Mouse (Mus musculus) A20 (cell line): ENCODE results near the gene Shank2.
A peak's percentile ranks its signal among the peaks of the same experiment; 100 is the strongest.

Experiments
- DNase-seq: peaks from one replicate; pipeline ENCODE4 v3.0.0-alpha.2; 2011; ENCODE audit warnings: low read depth, low spot score

Shank2 gene

DNA sequence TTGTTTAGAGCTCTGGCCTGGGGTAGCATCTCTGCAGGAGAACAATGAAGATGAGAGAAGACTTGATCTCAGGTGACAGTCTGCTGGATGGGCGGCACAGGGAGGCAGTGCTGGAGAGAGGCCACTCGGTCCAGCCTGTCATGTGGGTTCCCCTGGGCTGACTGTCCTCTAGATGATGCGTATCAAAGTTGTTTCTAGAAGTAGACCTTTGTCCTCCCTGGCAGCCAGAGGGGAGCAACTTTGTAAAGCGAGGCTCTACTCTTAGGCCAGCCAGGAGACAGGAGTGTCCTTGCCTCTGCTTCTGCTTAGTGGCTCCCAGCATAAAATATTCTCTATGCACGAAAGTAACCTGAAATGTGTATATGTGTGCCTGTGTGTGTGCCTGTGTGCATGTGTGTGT is 27.5 kb downstream of the Shank2 start:
- no peak for DNase-seq

DNA sequence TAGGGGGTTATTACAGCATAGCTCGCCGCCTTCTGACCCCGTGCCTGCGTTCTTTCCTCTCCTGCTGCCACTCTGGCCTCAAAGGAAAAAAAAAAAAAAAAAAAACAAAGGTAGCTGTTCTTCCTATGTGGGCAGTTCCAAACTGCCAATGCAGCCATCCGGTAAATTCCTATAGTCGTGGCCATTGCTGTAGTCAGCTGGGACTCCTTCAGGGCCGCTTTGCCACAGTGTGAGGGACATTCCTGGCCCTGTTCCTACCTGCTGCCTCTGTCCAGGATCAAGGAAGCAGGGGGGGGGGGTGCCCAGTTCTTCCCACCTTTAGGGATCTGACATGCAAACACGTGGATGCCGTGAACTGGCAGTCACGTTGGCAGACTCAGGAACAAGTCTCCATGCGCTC is 29.1 kb downstream of the Shank2 start:
- DNase-seq, result no peak

- no peak for DNase-seq
These were observed 29.9 kb downstream of the Shank2 start for GRCm38 (mm10) chr7:144031611-144032010.

- no peak for DNase-seq
These were observed 35.8 kb downstream of the Shank2 start for GRCm38 (mm10) chr7:144037541-144037940.

DNA sequence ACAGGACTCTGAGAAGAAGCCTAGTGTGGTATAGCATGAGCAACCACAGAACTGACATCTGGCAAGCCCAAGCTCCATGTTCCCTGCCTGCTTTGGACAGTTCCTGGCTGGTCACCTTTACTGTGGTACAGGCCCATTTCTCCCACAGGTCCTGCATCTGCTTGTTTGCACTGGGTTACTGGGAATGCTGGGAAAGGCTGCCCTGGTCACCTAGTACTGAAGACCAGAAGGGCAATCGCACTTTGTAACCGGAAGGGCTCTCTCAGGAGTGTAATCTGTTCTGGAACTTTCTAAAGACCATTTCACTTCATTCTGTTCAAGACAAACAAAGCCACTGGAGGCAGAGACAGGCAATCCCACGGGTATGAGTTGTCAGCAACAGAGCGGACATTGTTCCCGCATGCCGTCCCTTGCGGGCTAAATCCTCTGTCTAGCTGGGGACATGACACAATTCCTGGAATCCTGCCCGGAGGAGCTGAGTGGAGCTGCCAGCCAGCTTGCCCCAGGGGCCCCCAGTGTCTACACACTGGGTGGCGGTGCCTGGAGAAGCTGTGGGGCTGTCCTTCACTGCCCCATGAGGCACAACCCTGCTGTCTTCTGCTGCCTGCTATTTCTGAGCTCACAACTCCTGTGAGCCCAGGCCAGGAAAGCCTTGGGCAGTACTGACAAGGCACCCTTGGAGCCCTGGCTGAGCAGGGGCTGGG is 36.4 kb downstream of the Shank2 start:
- no peak for DNase-seq

- DNase-seq, result no peak
These were observed 37.0 kb downstream of the Shank2 start for GRCm38 (mm10) chr7:144038741-144039140.

GRCm38 (mm10) chr7:144040328-144040727 is 38.6 kb downstream of the Shank2 start:
- DNase-seq, result no peak

DNA sequence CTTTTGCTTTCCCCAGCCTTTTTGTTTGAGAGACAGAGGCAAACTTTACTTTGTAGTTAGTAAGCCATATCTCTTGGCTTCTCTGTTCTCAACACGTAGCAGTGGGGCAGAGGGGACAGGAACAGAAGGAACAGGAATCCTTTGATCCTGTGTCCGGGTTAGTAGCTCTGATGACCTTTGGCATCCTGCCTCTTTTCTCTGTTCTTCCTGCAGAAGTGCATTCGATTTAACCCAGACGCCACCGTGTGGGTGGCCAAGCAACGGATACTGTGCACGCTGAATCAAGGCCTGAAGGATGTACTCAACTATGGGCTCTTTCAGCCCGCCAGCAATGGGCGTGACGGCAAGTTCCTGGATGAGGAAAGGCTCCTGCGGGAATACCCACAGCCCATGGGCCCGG is 50.3 kb downstream of the Shank2 start:
- no peak for DNase-seq

DNA sequence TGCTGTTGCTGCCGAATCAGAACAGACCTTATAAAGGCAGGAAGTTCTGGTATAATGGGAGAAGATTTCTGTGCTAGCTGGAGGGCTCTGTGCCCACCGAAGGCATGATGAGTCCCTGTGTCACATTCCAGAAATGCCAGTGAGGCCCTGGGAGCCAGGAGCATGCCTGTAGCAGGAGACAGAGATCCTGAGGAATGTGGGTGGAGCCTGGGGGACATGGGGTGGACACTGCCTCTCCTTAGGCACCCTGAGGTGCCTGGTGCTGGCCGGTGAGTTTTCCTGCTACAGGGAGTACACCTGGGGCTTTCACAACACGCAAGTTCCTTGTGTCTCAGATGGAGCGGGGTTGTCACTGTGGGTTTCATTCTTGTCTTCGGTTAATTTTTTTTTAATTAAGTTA is 53.5 kb downstream of the Shank2 start:
- no peak for DNase-seq

DNA sequence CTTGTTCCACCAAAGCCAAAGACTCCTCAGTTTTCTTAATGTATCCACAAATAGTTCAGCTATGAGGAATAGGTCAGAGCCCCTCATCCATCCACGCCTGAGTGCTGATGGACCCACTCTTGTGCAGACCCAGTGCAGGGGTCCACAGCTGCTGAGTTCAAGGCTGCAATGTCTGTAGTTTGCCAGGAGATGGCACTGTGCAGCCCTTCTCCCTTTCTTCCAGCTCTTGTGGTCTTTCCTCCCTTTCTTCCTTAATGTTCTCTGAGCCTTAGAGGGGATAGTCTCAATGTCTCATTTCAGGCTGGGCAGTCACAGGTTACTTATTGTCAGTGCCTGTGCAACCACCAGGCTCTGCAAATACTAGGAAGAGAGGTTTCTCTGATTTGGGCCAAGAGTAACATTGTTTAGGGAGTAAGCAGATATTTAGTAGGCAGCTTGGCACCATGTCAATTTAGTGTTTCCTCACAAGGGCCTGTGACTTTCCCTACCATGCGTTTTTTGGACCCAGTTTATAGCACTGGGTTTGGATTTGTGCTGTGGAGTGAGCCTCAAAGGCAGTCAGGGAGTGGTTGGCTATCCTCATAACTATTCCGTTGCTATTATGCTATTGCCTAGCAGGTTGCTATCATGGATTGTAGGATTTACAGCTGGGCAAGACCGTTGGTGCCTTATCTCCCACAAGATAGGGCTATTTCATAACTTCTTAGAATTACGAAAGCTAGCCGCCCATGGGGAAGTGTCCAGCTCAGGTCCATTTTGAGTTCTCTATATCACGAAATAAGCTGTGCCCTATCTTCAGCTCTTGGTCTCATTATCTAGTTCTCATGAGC is 54.2 kb downstream of the Shank2 start:
- peak; percentile 27 for DNase-seq

DNA sequence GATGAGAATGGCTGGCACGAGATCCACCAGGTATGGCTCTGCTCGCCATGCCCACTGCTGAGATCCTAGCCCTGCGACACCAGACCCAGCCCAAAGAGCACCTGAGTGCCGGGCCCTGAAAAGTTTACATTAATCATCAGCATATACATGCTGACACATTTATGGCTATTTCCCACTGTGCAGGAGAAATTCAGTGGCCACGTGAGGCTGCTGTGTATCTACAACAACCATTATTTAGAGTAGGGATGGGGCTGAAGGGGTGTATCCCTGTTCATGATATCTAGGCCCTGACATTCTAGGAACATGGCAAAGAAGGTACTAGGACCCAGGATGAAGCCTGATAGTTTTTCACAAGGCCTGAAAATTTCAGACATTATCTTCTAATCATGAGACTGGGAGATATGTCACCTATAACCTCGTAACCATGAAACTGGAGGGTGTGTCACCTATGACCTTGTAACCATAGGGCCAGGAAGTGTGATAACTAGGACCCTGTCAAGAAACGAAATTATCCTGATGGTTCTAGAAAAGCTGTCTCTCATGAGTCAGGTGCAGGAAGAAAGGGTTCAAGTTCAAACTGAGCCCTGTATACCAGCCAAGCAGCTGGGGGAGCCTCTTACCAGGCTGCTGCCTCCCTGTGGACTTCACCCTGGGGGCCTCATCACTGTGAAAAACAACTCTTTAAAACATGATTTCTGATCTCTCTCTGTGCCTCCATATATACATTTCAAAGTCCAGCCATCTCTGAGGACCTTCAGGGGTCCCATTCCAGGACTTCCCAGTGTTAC is 68.6 kb downstream of the Shank2 start:
- no peak for DNase-seq

DNA sequence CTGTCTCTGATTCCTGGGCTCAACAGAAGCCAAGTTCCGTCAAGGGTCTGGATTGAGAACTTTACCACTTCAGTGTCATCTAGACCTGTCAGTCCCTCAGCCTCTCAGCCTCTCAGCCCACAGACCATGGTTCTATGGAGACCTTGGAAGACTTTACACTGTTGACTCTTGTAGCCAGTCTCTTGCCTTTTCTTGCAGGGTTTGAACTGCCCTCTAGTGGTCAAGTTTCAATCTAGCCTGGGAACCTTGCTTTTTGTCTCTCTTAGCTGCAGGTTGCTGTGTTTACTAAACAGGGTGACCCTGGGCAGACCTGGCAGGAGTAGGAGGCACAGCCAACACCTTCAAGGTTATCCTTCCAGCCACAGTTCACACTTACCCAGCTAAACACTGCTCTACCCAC is 70.5 kb downstream of the Shank2 start:
- peak; percentile 41 for DNase-seq

DNA sequence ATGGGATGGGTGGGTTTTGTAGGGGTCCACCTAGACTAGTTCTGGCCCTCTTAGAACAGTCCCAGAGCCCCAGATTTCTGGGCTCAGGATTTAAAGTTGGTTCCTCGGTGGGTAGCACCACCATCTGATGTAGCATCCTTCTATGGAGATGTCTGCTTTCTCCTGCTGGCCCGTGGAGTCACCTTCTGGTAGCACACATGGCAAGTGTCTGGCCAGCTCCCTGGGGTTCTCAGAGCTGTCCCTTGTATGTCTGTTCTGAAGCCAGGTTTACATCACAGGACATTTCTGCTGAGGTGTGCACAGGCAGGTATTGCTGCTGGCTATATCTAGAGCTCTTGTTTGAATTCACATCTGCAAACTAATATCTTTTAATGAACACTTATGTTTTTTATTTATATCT is 71.1 kb downstream of the Shank2 start:
- no peak for DNase-seq

DNA sequence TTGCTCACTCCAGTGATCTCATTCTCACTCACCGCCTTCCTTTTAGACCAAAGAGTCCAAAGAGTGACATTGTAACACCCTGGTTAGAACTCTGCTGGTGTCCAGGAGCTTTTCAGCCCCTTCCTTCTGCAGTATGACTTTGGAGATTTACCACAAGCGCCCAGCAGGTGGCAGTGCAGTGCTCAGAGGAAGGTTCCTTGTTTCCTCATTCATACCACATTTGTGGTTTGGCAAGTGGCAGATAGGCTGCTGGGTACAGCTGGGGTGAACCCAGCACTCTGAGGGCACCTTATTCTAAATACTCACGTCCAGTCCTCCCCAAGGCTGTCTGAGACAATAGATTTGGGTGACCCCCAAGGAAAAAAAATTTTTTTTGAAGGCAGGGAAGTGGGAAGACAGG is 73.0 kb downstream of the Shank2 start:
- peak; percentile 70 for DNase-seq

DNA sequence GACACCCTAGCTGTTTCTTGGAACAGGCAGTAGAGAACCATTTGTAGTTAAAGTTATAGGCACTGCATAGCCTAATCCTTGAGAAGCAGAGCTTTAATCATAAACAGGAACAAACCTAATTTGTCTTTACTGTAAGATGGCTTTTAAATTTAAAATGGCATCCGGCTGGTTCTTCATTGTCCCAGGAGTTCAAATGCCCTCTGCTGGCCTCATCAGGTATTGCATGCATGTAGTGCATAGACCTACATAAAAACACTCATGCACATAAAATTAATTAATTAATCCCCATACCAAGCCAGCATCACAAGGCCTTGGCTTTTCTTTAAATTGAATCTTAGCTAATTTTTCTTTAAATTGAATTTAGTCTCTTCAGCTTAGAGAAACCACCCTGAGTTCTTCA is 76.9 kb downstream of the Shank2 start:
- peak; percentile 45 for DNase-seq

- no peak for DNase-seq
These were observed 78.1 kb downstream of the Shank2 start for GRCm38 (mm10) chr7:144079861-144080260.

DNA sequence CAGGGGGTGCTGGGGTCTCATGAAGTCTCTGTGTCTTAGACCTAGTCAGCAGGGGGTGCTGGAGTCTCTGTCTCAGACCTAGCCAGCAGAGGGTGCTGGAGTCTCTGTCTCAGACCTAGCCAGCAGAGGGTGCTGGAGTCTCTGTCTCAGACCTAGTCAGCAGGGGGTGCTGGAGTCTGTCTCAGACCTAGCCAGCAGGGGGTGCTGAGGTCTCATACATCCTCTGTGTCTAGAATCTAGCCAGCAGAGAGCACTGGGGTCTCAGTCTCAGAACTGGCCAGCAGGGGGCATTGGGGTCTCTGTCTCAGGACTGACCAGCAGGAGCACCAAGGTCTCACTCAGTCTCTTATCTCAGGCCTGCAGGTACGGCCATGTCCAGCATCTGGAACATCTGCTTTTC is 79.7 kb downstream of the Shank2 start:
- DNase-seq, result peak; percentile 10

DNA sequence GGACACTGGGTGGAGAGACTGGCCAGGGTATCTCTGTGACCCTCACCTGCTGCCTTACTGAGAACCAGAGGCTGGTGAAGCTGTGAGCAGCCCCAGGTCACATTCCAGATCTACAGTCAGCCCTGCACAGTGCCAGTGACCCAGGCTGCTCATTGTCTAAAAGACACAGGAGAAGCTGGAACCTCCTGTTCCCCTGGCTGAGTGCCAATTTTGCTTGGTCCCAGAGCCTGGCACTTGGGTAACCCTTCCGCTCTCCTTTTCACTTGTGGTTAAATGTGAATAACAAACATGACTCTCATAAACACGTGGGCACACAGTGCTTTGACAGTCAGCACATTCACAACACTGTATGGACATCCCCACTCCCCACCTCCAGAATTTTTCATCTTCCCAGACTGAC is 80.2 kb downstream of the Shank2 start:
- DNase-seq, result no peak

DNA sequence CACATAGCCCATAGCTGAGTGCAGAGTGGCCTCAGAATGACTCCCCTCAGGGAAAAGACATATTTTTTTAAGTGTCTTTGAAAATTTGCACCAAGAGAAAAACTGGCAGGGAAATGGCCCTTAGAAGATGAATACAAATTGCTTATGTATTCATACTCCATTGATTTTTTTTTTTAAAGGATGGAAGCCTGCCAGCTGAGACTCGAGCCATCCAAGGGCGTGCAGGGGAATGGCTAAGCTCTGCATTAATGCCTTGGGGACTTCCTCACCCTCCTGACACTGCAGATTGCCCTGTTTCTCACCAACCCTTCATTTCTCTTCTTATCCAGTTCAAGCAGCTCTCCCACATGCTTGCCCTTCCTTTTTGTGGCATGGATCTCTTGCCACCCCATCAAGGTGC is 85.5 kb downstream of the Shank2 start:
- DNase-seq, result no peak

DNA sequence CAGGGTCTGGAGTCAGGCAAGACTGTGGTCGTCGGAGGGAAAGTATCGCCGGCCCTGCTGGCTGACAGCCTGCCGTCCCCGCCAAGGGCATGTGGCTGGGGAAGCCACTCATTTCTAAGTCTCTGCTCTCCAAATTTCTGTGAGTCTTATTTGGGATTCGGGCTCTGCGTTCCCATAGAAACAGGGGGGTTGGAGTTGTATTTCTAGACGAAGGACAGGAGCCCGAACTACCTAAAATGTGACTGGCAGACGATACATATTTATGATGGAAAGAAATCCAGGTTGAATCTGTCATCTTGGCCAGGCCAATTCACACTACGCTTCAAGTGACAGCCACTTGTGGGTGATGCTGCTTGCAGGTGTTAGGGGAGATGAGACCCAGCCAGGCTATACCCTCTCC is 92.4 kb downstream of the Shank2 start:
- no peak for DNase-seq

DNA sequence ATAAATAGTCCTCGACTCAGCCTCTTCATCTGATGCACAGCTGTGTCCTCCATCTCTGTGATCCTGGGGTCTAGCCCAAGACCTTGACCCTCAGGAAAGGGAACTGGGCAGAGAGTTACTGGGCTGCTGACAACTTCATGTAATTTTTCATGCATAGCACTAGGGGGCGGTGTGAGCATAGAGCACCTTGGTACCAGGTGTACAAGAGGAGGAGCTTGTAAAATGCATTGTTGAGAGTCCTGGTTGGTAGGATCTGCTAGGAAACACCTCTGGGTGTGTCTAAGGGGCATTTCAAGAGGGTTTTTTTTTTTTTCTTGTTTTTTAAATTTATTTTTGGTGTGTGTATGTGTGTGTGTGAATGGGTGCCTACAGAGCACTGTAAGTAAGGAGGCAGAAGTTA is 95.6 kb downstream of the Shank2 start:
- DNase-seq, result peak; percentile 53

DNA sequence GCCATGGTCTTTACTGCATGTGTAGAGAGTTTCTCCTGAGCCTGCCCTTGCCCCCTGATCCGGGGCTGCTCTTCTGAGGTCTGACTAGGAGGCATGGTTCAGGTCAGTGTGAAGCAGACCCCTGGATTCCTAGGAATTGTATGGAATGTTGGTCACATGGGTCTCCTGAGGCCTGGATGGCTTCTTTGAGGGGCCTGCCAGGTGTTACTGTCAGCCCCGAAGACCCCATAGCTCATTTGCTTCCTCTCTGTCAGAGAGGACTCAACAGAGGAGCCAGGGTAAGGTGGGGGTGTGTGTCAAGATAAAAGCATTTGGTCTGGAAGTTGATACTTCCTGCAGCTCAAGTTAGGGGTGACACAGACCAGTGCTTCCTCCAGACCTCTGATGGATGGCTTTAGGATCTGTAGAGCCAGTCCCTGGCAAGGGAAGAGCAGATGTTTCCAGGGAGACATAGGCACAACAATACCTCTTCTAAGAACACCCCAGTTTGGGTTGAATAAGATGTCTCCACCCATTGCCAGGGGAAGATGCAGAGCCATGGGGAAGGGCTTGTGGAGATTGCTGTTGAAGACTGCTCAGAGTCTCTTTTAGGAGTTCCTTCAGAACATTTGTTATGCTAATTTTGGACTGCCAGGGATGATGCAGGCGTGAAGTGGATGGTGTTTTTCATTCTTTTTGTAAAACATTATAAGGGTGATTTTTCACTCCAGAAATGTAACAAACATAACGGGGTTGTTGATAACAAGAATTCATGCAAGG is 100.7 kb downstream of the Shank2 start:
- no peak for DNase-seq
